Mouse (Mus musculus) stomach, embryonic 15.5 days (tissue): ENCODE results near the gene Fyn. TPM values are rescaled to one million over a fixed set of nuclear protein-coding genes. Genes with fewer than 3 reads are reported as not detected.

ENCODE experiments used
- ATAC-seq: fragments of 200-750 bp; cut with Nextera tagmentation; 2 replicates; pipeline ENCODE4 v1.8.0; 2017; ENCODE audit warnings: low read depth, moderate number of reproducible peaks, moderate TSS enrichment; ENCODE audit not compliant: insufficient read depth, low FRiP score
- H3K27ac ChIP-seq: fragments of 300-500 bp; sonication (generic); 2 replicates; pipeline ENCODE4 v1.5.1; 2015; ENCODE audit warnings: mild to moderate bottlenecking, inconsistent platforms
- H3K27me3 ChIP-seq: fragments of 300-500 bp; sonication (generic); replicated peaks from 2 replicates; pipeline ENCODE4 v1.6.1; 2015; ENCODE audit warnings: inconsistent platforms
- H3K36me3 ChIP-seq: fragments of 300-500 bp; sonication (generic); 2 replicates; pipeline ENCODE4 v1.6.1; 2015; ENCODE audit warnings: inconsistent platforms
- H3K4me1 ChIP-seq: fragments of 300-500 bp; sonication (generic); 2 replicates; pipeline ENCODE4 v1.6.1; 2015; ENCODE audit warnings: inconsistent platforms
- H3K4me2 ChIP-seq: fragments of 300-500 bp; sonication (generic); 2 replicates; pipeline ENCODE4 v1.6.1; 2015; ENCODE audit warnings: mild to moderate bottlenecking, inconsistent platforms
- H3K4me3 ChIP-seq: fragments of 300-500 bp; sonication (generic); replicated peaks from 2 replicates; pipeline ENCODE4 v1.5.1; 2015; ENCODE audit warnings: inconsistent platforms
- H3K9ac ChIP-seq: fragments of 300-500 bp; sonication (generic); 2 replicates; pipeline ENCODE4 v1.6.1; 2015; ENCODE audit warnings: inconsistent platforms
- H3K9me3 ChIP-seq: fragments of 300-500 bp; sonication (generic); 2 replicates; pipeline ENCODE4 v1.6.1; 2016; ENCODE audit warnings: inconsistent platforms
- WGBS: fragments of 180-500 bp; shearing (Covaris S2); methylation state at CpG from one replicate; pipeline ENCODE4 v1.1.7; 2015; 5-methylcytosine and 5-hydroxymethylcytosine counted together
- polyA plus RNA-seq: library from polyadenylated mRNA; unstranded; fragments of >200 nt; fragmentation: Nextera tagmentation; extraction: Ambion mirVana; gene quantifications from 2 replicates; pipeline ENCODE4 v1.2.1, GENCODE M21; 2015

Gene Fyn
- polyA plus RNA-seq, 1 experiment from 2014 or later, result 22.1 TPM

DNA sequence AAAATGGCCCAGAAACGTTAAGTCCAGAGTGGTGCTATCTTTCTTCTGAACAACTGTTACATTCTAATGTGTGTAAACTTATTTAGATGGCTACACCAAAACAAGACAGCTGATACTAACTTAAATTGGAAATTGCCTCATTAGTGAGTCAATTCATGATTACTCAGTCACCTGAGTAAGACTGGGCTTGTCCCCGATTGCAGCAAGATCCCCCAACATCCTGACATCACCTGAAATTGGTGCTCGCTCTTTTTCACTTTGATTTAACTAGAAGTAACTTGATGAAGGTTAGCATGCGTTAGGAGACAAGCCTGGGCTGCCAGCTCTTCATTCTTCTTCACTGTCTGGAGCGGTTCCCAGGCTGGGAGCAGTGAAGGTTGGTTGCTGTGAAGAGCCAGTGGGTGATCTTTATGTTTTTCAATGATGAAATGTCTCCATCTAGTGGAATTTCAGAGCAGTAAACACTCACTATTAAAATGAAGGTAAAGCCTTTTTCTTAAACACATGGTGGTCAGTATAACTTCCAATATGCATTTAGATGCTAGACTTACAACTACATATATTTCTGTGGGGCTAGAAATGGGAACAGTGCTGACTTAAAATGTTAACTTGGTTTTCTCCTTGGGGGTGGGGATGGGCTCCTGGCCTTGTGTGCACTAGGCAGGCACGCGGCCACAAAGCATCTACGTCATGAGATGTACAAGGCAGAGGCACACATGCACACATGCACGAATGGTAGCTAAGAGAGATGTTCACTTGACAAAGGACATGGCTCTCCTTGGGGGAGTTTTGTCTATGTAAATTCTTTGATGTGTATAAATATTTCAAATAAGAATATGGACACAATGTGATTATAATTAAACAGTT lies 151.7 kb downstream of the Fyn start:
- Histone ChIP-seq H3K27me3 (no peaks in the 10 kb centered on the region), H3K4me2 (no peak overlapping the region), H3K9ac (no peak overlapping the region), H3K4me3 (no peak overlapping the region), H3K27ac (no peak overlapping the region), H3K4me1 (peaks cover 29% of the 10 kb centered on the region), H3K36me3 (peaks cover 4% of the 10 kb centered on the region; the same call in 1 of the 2 replicates), H3K9me3 (no peaks in the 10 kb centered on the region)
- WGBS, result 56% methylated on average over 9 of the region's 9 CpGs
- ATAC-seq, result peak; percentile 66; the same call in 1 of the 2 replicates

DNA sequence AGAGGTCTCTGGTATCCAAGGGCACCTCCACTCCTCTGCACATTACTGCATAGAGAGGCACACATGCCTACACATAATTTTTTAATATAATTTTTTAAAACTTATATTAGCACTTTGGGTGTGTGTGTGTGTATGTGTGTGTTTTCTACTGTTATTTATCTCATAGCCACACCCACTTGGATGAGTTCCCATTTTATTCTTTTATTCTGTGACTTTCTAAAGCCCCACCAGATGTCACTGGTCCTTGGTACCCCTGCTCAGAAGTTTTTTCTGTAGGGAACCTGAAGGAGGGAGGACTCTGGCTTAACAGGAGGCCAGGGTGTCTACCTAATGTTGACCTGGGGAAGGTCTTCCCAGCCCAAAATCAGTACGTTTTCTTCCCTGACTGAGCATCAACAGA lies 152.7 kb downstream of the Fyn start:
- peaks cover 29% of the 10 kb centered on the region for H3K4me1 ChIP-seq
- no peaks in the 10 kb centered on the region for H3K36me3 ChIP-seq
- H3K27ac ChIP-seq, result no peak overlapping the region
- no peak for ATAC-seq
- H3K4me3 ChIP-seq, result no peak overlapping the region
- WGBS, result 78% methylated on average over 1 of the region's 1 CpGs
- no peak overlapping the region for H3K9ac ChIP-seq
- no peaks in the 10 kb centered on the region for H3K27me3 ChIP-seq
- H3K9me3 ChIP-seq, result no peaks in the 10 kb centered on the region
- no peak overlapping the region for H3K4me2 ChIP-seq

DNA sequence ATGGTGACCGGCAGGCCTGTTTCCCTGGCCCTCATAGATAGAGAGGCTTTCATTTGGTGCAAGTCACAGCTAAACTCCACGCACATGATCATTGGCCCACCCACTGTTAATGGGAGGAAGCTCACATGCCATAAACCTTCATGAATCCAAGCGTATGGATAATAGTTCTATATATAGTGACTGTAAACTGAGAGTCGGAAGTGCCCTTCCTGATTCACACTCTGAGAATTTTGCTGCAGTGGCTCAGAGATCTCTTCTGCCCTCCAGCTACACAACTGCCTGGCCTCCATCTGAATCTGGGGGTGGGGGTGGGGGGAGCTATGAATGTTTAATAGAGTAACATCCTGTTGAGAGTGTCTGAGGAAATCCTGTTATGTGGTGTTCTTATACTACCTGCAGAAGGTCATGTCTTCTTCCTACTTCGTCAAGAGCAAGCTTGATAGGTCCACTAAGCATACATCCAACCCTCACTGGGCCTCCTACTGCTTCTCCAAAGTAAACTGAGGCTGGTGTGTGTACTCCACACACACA lies 153.3 kb downstream of the Fyn start:
- ATAC-seq, result no peak
- WGBS, result 57% methylated on average over 5 of the region's 5 CpGs
- peaks cover 27% of the 10 kb centered on the region for H3K4me1 ChIP-seq
- H3K27me3 ChIP-seq, result no peaks in the 10 kb centered on the region
- H3K36me3 ChIP-seq, result no peaks in the 10 kb centered on the region
- H3K4me3 ChIP-seq, result no peak overlapping the region
- H3K9ac ChIP-seq, result no peak overlapping the region
- H3K4me2 ChIP-seq, result no peak overlapping the region
- no peak overlapping the region for H3K27ac ChIP-seq
- H3K9me3 ChIP-seq, result no peaks in the 10 kb centered on the region

DNA sequence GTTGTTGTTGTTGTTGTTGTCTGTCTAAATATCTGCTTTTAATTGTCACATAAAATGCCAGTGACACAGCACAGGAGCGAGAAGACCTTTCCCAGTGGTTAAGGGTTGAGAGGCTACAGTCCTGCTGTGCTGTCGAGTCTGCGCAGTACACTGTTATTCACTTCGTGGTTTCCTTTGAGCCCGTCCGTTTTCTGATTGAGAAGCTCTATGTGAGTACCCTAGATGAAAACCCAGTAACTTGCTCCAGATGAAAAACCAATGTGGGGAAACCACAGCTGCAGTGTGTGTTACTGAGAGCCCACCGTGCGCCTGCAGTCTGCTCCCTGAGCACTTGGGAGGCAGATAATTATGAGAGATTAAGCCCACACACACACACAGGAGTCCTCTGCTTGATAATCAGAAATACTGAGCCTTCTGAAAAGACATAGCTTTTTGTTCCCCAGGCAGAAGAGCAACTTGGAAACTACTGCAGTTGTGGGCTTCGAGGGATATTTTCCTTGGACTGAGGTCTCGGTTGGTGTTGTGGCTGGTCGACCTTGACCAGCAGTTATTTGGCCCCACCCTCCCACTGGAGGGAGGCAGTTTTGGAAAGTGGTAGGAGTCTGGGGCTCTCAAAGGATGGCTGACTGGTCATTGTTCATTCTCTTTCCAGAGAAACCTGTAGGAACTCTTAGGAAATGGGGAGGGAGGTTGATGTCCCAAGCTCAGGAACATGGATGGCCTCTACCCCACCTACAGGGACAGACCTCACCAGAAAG lies 154.4 kb downstream of the Fyn start:
- WGBS, result 70% methylated on average over 11 of the region's 11 CpGs

DNA sequence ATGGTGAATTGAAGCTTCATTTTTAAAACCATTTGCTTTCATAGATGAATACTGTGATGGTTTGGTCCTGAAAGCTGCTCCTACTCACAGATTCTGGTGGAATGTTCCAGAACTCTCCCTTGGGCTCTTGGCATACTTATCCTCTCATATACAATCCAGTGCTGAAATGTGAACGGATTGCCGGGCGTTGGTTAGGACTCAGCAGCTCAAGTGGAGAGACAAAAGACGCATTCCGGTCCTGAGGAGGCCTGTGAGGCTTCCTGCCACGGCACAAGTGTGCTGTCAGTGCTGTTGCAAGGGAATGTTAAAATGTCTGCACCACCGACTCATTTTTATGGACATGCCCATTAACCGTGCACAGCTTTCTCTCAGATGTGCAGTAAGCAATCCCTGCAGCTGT lies 155.7 kb downstream of the Fyn start:
- no peak for ATAC-seq
- no peak overlapping the region for H3K9ac ChIP-seq
- no peak overlapping the region for H3K4me2 ChIP-seq
- peaks cover 13% of the 10 kb centered on the region for H3K4me1 ChIP-seq
- H3K9me3 ChIP-seq, result no peaks in the 10 kb centered on the region
- H3K27ac ChIP-seq, result no peak overlapping the region
- no peaks in the 10 kb centered on the region for H3K27me3 ChIP-seq
- 50% methylated on average over 8 of the region's 8 CpGs for WGBS
- H3K4me3 ChIP-seq, result no peak overlapping the region
- no peaks in the 10 kb centered on the region for H3K36me3 ChIP-seq

More for the DNA sequence above, 154.4 kb downstream of the Fyn start:
- no peaks in the 10 kb centered on the region for H3K27me3 ChIP-seq
- H3K27ac ChIP-seq, result no peak overlapping the region
- no peak overlapping the region for H3K4me2 ChIP-seq
- no peak overlapping the region for H3K4me3 ChIP-seq
- ATAC-seq, result no peak
- no peak overlapping the region for H3K9ac ChIP-seq
- H3K4me1 ChIP-seq, result peaks cover 25% of the 10 kb centered on the region
- H3K36me3 ChIP-seq, result no peaks in the 10 kb centered on the region
- H3K9me3 ChIP-seq, result no peaks in the 10 kb centered on the region

DNA sequence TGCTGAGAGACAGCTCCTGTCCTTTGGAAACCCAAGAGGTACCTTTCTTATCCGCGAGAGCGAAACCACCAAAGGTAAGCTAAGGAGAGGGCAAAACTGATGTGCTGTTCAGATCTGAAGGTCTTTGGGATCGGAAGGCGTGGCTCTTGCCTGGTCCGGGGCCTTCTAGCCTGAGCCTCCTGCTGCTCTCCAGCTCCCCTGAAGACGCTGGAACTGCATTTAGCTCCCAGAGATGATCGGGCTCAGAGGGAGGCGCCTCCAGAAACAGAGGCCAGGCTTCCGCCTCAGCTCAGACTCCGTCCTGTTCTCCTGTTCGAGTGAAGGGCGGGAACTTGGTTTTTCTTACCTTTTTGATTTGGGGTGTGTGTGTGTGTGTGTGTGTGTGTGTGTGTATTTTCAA lies 156.8 kb downstream of the Fyn start:
- whole genome bisulfite sequencing, result 87% methylated on average over 13 of the region's 13 CpGs
- no peak for ATAC-seq
- H3K4me3 ChIP-seq, result no peak overlapping the region
- no peak overlapping the region for H3K9ac ChIP-seq
- peaks cover 13% of the 10 kb centered on the region for H3K4me1 ChIP-seq
- no peaks in the 10 kb centered on the region for H3K9me3 ChIP-seq
- no peak overlapping the region; the same call in 1 of the 2 replicates for H3K27ac ChIP-seq
- H3K4me2 ChIP-seq, result no peak overlapping the region
- no peaks in the 10 kb centered on the region for H3K36me3 ChIP-seq
- H3K27me3 ChIP-seq, result no peaks in the 10 kb centered on the region

DNA sequence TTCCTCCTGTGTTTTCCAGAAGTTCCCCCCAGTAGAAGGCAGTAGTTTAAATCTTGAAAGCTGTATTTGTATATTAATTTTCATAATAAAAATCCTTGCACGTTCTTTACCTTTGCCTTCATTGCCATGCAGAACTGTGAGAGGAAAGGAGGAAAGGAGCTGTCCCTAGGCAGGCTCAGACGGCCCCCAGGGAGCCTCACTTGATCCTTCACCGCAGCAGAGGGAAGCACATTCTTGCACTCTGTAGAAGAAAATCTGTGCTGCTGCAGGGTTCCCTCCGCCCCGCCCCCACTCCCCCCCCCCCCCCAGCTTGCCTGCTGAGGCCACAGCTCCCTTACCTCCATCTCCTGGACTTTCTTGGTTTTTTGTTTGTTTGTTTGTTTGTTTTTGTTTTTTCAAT lies 158.5 kb downstream of the Fyn start:
- Histone ChIP-seq H3K27ac (peak overlapping the region; percentile 31; the same call in 1 of the 2 replicates), H3K9me3 (no peaks in the 10 kb centered on the region), H3K27me3 (no peaks in the 10 kb centered on the region), H3K9ac (no peak overlapping the region), H3K36me3 (no peaks in the 10 kb centered on the region), H3K4me1 (peaks cover 10% of the 10 kb centered on the region), H3K4me2 (no peak overlapping the region), H3K4me3 (no peak overlapping the region)
- WGBS, result 47% methylated on average over 5 of the region's 5 CpGs
- no peak for ATAC-seq

DNA sequence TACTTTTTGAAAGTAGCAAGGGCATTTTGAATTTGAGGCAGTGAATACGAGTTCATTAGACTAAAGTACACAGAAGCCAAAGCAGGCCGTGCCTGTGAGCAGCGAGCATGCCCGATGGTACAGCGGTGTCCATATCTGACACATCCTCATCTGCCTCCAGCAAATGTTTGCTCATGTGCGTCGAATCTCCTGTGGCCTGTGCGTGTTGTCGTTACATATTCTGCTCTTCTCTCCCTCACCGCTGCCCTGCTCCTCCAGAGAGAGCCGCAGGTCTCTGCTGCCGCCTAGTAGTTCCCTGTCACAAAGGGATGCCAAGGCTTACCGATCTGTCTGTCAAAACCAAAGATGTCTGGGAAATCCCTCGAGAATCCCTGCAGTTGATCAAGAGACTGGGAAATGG lies 160.5 kb downstream of the Fyn start:
- Histone ChIP-seq H3K4me2 (no peak overlapping the region), H3K9ac (no peak overlapping the region), H3K9me3 (no peaks in the 10 kb centered on the region), H3K27me3 (no peaks in the 10 kb centered on the region), H3K27ac (no peak overlapping the region), H3K4me1 (peaks cover 15% of the 10 kb centered on the region), H3K36me3 (no peaks in the 10 kb centered on the region), H3K4me3 (no peak overlapping the region)
- ATAC-seq, result no peak
- WGBS, result 87% methylated on average over 14 of the region's 14 CpGs

DNA sequence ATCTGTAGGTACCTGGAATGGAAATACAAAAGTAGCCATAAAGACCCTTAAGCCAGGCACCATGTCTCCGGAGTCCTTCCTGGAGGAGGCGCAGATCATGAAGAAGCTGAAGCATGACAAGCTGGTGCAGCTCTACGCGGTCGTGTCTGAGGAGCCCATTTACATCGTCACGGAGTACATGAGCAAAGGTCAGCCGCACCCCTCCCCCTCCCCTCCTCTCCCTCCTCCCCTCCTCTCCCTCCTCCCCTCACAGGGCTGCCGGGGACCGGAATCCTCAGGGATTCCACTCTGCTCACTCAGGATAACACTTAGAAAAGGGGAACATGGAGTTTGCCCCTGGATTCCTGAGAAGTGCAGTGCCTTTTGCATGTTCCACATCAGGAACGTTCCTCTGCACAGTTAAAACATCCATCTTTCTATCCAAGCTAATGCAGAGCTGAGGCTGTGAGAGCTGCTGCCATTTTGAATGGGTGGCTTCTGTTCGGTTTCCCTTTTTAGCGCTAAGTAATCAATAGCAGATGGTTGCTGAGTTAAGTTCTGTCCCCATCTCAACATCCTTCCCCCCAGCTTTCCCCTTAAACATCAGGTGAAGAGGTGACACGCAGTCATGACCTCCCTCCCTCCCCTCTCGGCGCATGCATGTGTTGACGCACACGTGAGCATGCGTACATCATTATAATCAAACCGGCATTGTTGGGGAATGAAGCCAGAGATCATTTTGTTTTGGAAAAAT lies 163.5 kb downstream of the Fyn start:
- Histone ChIP-seq H3K27ac (no peak overlapping the region), H3K4me1 (peaks cover 40% of the 10 kb centered on the region)

DNA sequence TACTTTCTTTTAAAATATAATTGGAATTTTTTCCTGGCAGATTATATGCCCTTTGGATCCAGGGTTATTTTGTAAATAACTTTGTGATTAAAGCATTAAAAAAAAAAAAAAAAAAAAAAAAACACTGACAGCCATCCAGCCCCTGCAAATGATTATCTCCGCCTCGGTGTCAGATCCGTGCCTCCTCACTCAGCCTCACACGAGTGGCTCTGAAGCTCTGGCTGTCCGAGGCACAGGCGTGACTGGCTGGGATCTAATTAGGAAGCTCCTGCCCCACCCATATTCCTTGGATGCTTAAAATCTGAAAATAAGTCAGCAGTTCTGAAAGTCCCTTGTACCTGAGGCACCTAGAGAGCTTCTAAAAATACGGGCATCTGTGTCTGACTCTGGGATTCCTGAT lies 164.2 kb downstream of the Fyn start:
- ATAC-seq, result no peak
- H3K27ac ChIP-seq, result no peak overlapping the region
- H3K4me1 ChIP-seq, result peaks cover 47% of the 10 kb centered on the region
- no peaks in the 10 kb centered on the region for H3K9me3 ChIP-seq
- no peak overlapping the region for H3K4me2 ChIP-seq
- H3K27me3 ChIP-seq, result no peaks in the 10 kb centered on the region
- no peaks in the 10 kb centered on the region for H3K36me3 ChIP-seq
- H3K4me3 ChIP-seq, result no peak overlapping the region
- no peak overlapping the region for H3K9ac ChIP-seq
- 64% methylated on average over 7 of the region's 7 CpGs for WGBS

More for the DNA sequence above, 163.5 kb downstream of the Fyn start:
- H3K9me3 ChIP-seq, result no peaks in the 10 kb centered on the region
- H3K9ac ChIP-seq, result no peak overlapping the region
- H3K27me3 ChIP-seq, result no peaks in the 10 kb centered on the region
- H3K36me3 ChIP-seq, result no peaks in the 10 kb centered on the region
- 55% methylated on average over 20 of the region's 20 CpGs for WGBS
- no peak for ATAC-seq
- no peak overlapping the region for H3K4me3 ChIP-seq
- H3K4me2 ChIP-seq, result no peak overlapping the region

DNA sequence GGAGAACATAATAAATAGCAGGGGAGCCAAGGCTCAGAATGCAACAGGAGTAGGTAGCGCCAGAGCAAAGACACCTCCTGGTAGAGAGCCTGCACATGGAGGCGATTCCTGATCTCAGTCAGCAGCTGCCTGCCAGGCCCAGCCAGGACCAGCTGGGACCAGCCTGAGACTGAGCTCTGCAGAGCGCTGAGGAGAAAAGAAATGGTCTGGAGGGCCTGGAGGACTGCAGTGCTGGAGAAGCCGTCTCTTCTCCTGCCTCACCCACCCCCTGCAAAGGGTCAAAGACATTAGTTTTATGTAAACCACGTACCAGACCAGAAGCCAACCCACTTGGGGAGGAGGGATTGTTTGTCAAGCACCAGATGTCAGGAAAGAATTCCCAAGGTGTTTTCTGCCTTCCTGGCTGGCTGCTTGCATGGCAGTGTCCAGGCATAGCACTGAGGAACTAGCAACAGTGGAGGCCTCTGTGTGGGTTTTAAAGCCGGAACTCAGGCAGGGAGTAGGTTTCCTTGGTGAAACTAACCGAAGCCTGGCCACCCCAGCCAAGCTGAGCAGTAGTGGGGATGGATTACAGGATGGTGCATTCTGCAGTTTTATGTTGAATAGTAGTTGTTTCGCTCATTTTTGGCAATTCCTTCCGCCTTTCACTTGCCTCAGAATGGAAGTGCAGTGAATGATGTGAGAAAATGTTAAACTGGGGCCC lies 165.8 kb downstream of the Fyn start:
- Histone ChIP-seq H3K27me3 (no peaks in the 10 kb centered on the region), H3K9me3 (no peaks in the 10 kb centered on the region), H3K9ac (no peak overlapping the region), H3K4me3 (no peak overlapping the region), H3K4me1 (peaks cover 53% of the 10 kb centered on the region), H3K27ac (peak overlapping the region; percentile 83), H3K36me3 (no peaks in the 10 kb centered on the region), H3K4me2 (no peak overlapping the region)
- peak; percentile 44; the same call in 1 of the 2 replicates for ATAC-seq
- 39% methylated on average over 9 of the region's 9 CpGs for WGBS
